Mouse (Mus musculus): ENCODE results near the gene Zfp213.
"Not testable (repeated sequence)": the region's sequence is repeated elsewhere in the genome, so short reads cannot be mapped to it uniquely, and the experiment has no call there.

The Zfp213 gene

GRCm38 (mm10) chr17:23546702-23547505, 17.1 kb downstream of the Zfp213 start:
- in situ Hi-C loops (cut with MboI; ENCODE audit: low sequenced_read_pairs): no loop called here

- in situ Hi-C loops (cut with MboI; ENCODE audit: low sequenced_read_pairs): no loop called here
Measured at GRCm38 (mm10) chr17:23546333-23546701, 17.7 kb downstream of the Zfp213 start.

GRCm38 (mm10) chr17:23545841-23546240, 18.2 kb downstream of the Zfp213 start:
- in situ Hi-C loops (cut with MboI; ENCODE audit: low sequenced_read_pairs): no loop called here

GRCm38 (mm10) chr17:23544766-23545165, 19.3 kb downstream of the Zfp213 start:
- in situ Hi-C loops (cut with MboI; ENCODE audit: low sequenced_read_pairs): no loop called here

- in situ Hi-C loops (cut with MboI; ENCODE audit: low sequenced_read_pairs): no loop called here
Measured at GRCm38 (mm10) chr17:23543983-23544382, 20.1 kb downstream of the Zfp213 start.

GRCm38 (mm10) chr17:23543325-23543724, 20.7 kb downstream of the Zfp213 start:
- in situ Hi-C loops (cut with MboI; ENCODE audit: low sequenced_read_pairs): no loop called here

GRCm38 (mm10) chr17:23542835-23543234, 21.2 kb downstream of the Zfp213 start:
- in situ Hi-C loops (cut with MboI; ENCODE audit: low sequenced_read_pairs): no loop called here

GRCm38 (mm10) chr17:23542004-23542720, 21.9 kb downstream of the Zfp213 start:
- in situ Hi-C loops (cut with MboI; ENCODE audit: low sequenced_read_pairs): no loop called here

- in situ Hi-C loops (cut with MboI; ENCODE audit: low sequenced_read_pairs): no loop called here
Measured at GRCm38 (mm10) chr17:23540605-23541475, 23.2 kb downstream of the Zfp213 start.

GRCm38 (mm10) chr17:23540106-23540505, 23.9 kb downstream of the Zfp213 start:
- in situ Hi-C loops (cut with MboI; ENCODE audit: low sequenced_read_pairs): no loop called here

- in situ Hi-C loops (cut with MboI; ENCODE audit: low sequenced_read_pairs): no loop called here
Measured at GRCm38 (mm10) chr17:23539608-23540007, 24.4 kb downstream of the Zfp213 start.

GRCm38 (mm10) chr17:23538299-23539015, 25.6 kb downstream of the Zfp213 start:
- in situ Hi-C loops (cut with MboI; ENCODE audit: low sequenced_read_pairs): no loop called here

GRCm38 (mm10) chr17:23537554-23538255, 26.3 kb downstream of the Zfp213 start:
- in situ Hi-C loops (cut with MboI; ENCODE audit: low sequenced_read_pairs): no loop called here

GRCm38 (mm10) chr17:23535046-23535788, 28.8 kb downstream of the Zfp213 start:
- in situ Hi-C loops (cut with MboI; ENCODE audit: low sequenced_read_pairs): not testable (repeated sequence)

GRCm38 (mm10) chr17:23533591-23534490, 30.2 kb downstream of the Zfp213 start:
- in situ Hi-C loops (cut with MboI; ENCODE audit: low sequenced_read_pairs): not testable (repeated sequence)

GRCm38 (mm10) chr17:23531408-23531807, 32.6 kb downstream of the Zfp213 start:
- in situ Hi-C loops (cut with MboI; ENCODE audit: low sequenced_read_pairs): not testable (repeated sequence)

- in situ Hi-C loops (cut with MboI; ENCODE audit: low sequenced_read_pairs): not testable (repeated sequence)
Measured at GRCm38 (mm10) chr17:23522941-23523732, 40.9 kb downstream of the Zfp213 start.

Measured in CH12F3 (cell line).